Mouse (Mus musculus): ENCODE data around the gene Parp3. TPM values are rescaled to one million over a fixed set of nuclear protein-coding genes. Genes with fewer than 3 reads are reported as not detected.

Gene Parp3
- total RNA-seq, 1 experiment from 2014 or later: 37.4 TPM

- DNase-seq: peak; percentile 20
Observed at GRCm38 (mm10) chr9:106475046-106475445, 1.7 kb downstream of the Parp3 start.

DNA sequence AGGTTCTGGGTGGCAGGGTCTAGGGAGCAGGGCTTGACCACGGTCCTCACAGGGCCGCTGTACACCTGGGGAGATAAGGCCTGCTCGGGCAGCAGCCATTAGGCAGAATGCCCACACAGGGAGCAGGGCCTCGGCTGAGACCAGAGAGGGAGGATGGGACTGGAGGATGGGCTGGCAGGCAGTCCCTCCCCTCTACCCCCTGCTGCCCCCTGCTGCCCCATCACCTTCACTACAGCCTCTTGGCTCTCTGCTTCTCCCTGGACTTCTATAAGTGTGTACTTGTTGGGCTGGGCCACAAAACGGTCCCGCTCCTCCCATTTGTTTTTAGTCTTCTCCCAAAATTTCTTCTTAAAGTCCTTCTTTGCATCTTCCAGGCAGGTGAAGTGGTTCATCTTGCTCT is 2.3 kb downstream of the Parp3 start:
- peak; percentile 66 for DNase-seq

DNA sequence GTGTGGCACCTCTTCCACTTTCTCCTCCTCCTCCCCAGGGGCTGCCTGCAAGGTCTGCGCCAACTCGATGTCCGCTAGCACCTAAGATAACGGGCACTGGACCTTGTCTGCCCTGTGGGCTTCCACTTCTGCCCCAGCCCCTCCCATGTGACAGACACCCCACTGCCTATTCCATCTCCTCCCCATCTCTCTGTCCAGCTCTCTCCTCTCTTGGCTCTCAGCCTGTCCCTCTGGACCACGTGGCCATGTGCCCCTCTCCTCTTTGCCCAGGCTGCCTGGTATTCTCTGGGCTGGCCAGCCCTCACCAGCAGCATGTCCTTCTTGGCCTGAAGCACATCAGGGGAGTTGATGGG is 3.0 kb downstream of the Parp3 start:
- DNase-seq: no peak

DNA sequence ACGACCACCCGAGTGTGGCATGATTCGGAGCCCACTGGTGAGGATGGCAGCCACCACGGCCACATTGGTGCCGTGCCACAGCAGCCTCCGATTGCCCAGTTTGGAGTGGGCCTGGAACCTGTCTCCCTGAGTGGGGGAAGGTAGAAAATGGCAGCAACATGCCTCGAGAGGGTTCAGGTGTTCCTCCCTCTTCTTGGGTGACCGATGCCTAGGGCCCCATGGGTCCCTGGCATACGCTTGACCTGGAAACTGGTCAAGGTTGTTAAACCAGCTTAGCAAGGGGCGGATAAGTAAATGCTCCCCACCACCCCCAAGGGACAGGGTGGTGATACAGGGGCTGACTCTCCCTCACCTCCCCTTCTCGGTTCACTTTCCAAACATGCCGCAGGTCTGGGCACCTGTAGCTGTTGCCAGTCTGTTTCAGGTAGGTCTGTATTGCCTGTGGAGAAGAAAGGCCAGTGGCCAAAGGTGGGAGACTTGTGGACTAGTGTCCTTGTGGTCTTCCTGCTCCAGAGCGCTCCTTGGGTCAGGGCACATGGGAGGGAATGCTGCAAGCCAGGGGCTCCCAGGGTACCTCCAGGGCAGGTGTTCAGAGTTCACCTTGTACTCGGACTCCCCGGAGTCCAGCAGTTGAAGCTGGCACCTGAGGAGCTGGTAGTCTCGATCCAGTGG is 3.5 kb downstream of the Parp3 start:
- DNase-seq: no peak

DNA sequence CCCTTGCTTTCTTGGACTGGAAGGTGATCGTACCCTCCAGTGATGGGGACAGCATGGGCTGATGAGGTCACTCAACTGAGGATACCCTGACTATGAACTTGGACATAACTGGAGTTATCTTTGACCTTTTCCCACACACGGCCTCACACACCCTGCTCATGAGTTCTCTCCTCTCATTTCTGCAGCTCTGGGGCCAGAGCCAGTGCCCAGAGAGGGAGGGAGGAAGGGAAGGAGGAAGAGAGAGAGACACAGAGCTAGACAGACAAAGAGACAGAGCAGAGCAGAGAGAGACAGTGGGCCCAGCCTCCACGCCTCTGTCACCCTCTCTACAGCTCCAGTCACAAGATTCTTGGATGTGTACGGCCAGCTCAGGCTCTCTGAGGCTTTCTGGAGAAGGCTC is 4.4 kb downstream of the Parp3 start:
- no peak for DNase-seq

DNA sequence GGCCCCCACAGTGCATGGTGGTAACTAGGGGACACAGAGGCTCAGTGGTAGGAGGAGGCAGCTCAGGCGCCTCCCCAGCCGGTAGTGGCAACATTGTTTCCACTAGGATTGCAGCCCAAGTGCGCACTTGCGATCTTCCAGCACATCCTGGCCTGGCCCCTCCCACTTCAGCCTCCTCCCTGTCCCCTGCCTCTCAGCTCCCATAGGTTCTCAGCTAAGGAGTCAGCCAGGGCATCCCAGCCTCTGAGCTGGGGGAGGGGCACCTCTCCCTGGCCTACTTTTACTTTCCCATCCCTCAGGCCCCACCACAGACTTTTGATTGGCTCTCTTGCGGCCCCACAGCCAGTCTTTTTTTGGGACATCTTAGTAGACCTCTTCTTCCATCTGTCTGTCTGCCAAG is 4.9 kb downstream of the Parp3 start:
- peak; percentile 28 for DNase-seq

GRCm38 (mm10) chr9:106470991-106471750 is 5.6 kb downstream of the Parp3 start:
- no peak for DNase-seq

DNA sequence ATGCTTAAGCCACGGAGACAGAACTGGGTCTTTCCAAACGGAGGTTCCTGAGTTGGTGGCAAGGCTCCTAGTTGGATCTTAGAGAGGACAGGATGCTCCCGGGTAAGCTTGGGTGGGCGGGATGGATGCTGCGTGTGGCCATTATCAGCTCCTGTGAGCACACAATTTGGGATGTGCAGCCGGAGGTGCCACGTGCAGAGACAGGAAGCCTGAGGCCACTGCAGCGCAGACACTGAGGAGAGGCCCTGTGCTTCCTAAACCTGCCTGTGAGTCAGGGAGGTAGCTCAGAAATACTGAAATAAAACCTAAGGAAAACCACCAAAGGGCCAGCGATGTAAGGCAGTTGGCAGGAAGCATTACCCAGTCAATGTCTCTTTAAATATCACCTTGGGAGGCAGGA is 7.0 kb downstream of the Parp3 start:
- no peak for DNase-seq

GRCm38 (mm10) chr9:106469317-106469716 is 7.4 kb downstream of the Parp3 start:
- DNase-seq: no peak

DNA sequence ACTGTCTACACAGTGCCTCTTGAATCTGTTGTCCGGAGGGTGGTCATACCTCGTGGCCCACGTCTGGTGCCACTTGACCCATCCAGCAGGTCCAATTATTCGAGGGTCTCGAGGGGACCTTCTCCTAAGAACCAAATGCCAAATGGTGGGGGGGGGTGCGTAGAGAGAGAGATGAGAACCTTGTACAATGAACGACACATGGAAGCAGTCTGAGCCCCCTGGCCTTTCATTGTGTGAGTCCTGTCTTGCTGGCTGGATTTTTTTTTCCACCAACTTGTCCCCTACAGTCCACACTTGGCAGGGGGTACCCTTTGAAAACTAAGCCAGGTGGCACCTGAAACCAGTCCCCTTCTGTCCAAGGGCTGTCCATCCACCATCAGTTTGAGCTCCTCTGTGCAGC is 9.0 kb downstream of the Parp3 start:
- no peak for DNase-seq

DNA sequence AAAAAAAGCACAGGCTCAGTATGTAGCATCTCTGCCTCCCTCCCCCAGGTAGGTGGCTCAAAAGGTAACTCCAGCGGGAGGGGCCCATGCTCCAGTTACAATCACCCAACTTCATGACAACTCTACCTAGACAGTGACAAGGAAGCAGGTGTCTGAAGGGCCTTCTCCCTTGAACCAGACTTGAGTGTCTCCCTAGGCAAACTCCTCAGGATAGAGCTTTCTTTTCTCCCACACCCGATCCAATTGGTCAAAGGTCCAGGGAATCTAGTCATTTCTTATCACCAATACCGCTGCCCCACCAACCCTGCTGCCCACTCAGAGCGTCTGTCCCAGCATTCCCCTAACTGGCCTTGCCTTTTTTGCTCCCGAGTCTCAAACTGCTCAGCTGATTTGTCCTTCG is 10.0 kb downstream of the Parp3 start:
- no peak for DNase-seq

DNA sequence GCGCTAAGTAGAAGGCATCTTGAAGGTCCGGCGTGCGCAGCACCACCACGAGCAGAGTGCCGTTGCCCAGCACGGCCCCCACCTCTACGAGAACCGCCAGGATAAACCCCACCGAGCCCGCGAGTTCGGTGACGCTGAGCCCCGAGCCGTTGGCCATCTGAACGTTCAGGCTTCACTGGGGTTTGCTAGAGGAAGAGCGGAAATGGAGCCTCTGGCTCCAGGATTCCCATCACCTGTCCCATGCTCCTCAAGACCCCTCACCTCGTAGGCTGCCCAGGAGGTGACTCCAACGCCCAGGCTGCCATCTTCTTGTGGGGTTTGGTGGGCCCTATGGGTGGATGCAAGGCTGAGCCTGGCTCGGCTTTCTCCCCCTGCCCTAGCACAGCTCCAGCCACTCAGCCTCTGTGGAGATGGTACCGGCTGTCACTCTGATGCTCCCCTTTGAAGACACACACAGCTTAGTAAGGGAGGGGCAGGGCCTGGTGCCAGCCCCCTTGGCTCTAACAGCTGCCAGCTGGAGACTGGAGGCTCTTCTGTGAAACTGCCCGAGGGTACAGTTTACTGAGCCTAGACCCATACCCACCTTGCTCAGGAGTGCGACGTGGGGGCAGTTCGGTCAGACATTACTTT is 11.1 kb downstream of the Parp3 start, which contains the start of gene Gpr62:
Gene Gpr62 (minus strand): TSS at position 368 of the 630 bp plus-strand sequence.
- peak; percentile 28 for DNase-seq

- DNase-seq: peak; percentile 62
Observed at GRCm38 (mm10) chr9:106464751-106465541, 11.8 kb downstream of the Parp3 start.

DNA sequence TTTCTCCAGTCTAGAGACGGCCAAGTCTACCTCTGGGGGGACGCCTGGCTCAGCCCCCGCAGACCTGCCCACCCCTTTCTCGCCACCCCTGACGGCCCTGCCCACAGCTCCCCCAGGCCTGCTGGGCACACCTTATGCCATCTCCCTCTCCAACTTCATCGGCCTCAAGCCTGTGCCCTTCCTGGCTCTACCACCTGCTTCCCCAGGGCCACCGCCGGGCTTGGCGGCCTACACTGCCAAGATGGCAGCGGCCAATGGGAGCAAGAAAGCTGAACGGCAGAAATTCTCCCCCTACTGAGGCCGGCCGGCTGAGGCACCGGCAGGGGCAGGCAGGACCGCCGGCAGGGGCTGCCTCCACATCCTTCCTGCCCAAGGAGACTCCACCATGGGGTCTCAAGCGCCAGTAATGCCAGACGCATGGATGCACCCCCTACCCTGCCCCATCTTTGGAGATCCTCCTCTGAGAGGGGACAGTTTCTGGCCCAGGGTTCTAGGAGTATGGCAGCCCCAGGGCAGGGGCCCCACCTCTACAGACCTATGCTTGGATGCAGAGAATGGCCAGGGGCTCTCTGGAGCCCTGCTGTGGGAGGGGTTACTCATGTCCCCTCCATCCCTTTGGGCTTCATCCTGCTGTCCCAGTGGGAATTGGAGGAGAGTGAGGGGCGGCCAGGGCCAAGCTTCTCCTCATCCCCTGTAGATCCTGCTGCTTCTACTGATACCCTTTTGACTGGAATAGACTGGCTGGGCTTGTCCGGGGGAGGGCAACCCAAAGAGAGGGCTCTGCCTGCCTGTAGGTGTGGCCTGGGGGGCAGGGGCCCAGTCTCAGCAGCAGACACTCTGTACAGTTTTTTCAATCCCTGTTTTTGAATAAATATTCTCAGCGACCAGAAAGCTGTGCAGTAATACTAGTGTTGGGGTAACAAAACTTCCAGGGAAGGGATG is 13.4 kb downstream of the Parp3 start:
- peak; percentile 21 for DNase-seq

DNA sequence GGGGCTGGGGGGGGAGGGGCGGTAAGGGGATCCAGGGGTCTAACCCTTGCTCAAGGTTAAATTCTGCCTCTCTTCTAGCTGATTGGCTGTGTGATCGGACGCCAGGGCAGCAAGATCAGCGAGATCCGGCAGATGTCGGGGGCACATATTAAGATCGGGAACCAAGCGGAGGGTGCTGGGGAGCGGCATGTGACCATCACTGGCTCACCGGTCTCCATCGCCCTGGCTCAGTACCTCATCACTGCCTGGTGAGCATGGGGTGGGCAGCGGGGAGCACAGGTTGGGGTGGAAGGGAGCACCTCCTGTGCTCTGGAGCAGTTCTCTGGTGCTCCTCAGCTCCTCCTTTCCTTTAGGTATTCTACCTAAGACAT is 14.3 kb downstream of the Parp3 start:
- no peak for DNase-seq

GRCm38 (mm10) chr9:106461641-106462429 is 14.9 kb downstream of the Parp3 start:
- DNase-seq: no peak

GRCm38 (mm10) chr9:106461026-106461415 is 15.7 kb downstream of the Parp3 start:
- DNase-seq: no peak

- no peak for DNase-seq
Observed at GRCm38 (mm10) chr9:106460401-106461025, 16.2 kb downstream of the Parp3 start.

- DNase-seq: no peak
Observed at GRCm38 (mm10) chr9:106459946-106460345, 16.8 kb downstream of the Parp3 start.

GRCm38 (mm10) chr9:106457920-106458319 is 18.8 kb downstream of the Parp3 start:
- DNase-seq: no peak

All from adrenal gland, postnatal 25 days (tissue).